Comparison of ENCODE assay signal across 8 mouse cellular contexts in genomic region chr5:110874711-110875110, GRCm38 (mm10). TPM values are rescaled to one million over a fixed set of nuclear protein-coding genes. Genes with fewer than 3 reads are reported as not detected.
DNase-seq lines count a peak whose midpoint lies in the region; ATAC-seq and TF ChIP-seq lines count a peak whose summit lies in the region.

No protein-coding gene starts in this region.

- TF ChIP-seq EP300 in lung, postnatal 0 days (IDR thresholded peaks at IDR 0.05), result no peak

- peaks cover 24% of the 10 kb centered on the region for H3K36me3 ChIP-seq in lung, embryonic 14.5 days (ENCODE audit: insufficient read depth)
- no peaks in the 10 kb centered on the region for H3K36me3 ChIP-seq in lung, postnatal 0 days (ENCODE audit: insufficient read depth, low read length)
- H3K36me3 ChIP-seq in embryonic facial prominence, embryonic 10.5 days (replicated peaks), result peaks cover 62% of the 10 kb centered on the region
- H3K36me3 ChIP-seq in thymus, adult 2 months (ENCODE audit: control insufficient read depth, insufficient read depth, low read length), result no peaks in the 10 kb centered on the region

- H3K9ac ChIP-seq in lung, embryonic 14.5 days, result no peak overlapping the region
- H3K9ac ChIP-seq in lung, postnatal 0 days (replicated peaks; ENCODE audit: low read depth), result no peak overlapping the region

- intact Hi-C loops in gastrocnemius, postnatal 14 days (cut with DNase I; ENCODE audit: low total_unique reads), result no loop called here

- no peaks in the 10 kb centered on the region for H3K9me3 ChIP-seq in lung, embryonic 14.5 days (ENCODE audit: low read depth, low read length)
- no peaks in the 10 kb centered on the region for H3K9me3 ChIP-seq in lung, postnatal 0 days (ENCODE audit: low read length)
- no peaks in the 10 kb centered on the region for H3K9me3 ChIP-seq in embryonic facial prominence, embryonic 10.5 days

- peak; percentile 24 for DNase-seq in gastrocnemius, postnatal 14 days
- DNase-seq in gastrocnemius, adult 8-10 months (ENCODE audit: low spot score in 2 of 2), result no peak
- DNase-seq in lung, embryonic 14.5 days, result peak; percentile 55
- no peak for DNase-seq in lung, postnatal 0 days (ENCODE audit: low spot score)
- peak; percentile 78 for DNase-seq in MN1 (ENCODE audit: low spot score)
- peak; percentile 33 for DNase-seq in embryonic facial prominence, embryonic 10.5 days (ENCODE audit: low spot score)
- DNase-seq in thymus, adult 2 months, result no peak

- no peak overlapping the region for H3K27ac ChIP-seq in lung, embryonic 14.5 days (ENCODE audit: low read depth)
- no peak overlapping the region for H3K27ac ChIP-seq in lung, postnatal 0 days (ENCODE audit: low read length)
- H3K27ac ChIP-seq in embryonic facial prominence, embryonic 10.5 days (replicated peaks), result no peak overlapping the region
- H3K27ac ChIP-seq in thymus, adult 2 months (ENCODE audit: control insufficient read depth, insufficient read depth, low read length), result no peak overlapping the region

- TF ChIP-seq CTCF in lung, embryonic 14.5 days (IDR thresholded peaks at IDR 0.05; ENCODE audit: low read depth), result no peak
- TF ChIP-seq CTCF in lung, postnatal 0 days (IDR thresholded peaks at IDR 0.05), result no peak
- TF ChIP-seq CTCF in thymus, adult 2 months (IDR thresholded peaks at IDR 0.05; ENCODE audit: borderline replicate concordance, control insufficient read depth, extremely low read depth, insufficient read depth, low read length, poor library complexity), result no peak

- H3K4me1 ChIP-seq in lung, embryonic 14.5 days (ENCODE audit: insufficient read depth), result no peaks in the 10 kb centered on the region
- no peaks in the 10 kb centered on the region; the same call in 1 of the 2 replicates for H3K4me1 ChIP-seq in lung, postnatal 0 days (ENCODE audit: insufficient read depth, low read depth, low read length)
- peaks cover 14% of the 10 kb centered on the region for H3K4me1 ChIP-seq in embryonic facial prominence, embryonic 10.5 days
- H3K4me1 ChIP-seq in thymus, adult 2 months (replicated peaks; ENCODE audit: control insufficient read depth, insufficient read depth, low read length), result peaks cover 3% of the 10 kb centered on the region

- no peak for TF ChIP-seq POLR2A in thymus, adult 2 months (IDR thresholded peaks at IDR 0.05; ENCODE audit: control insufficient read depth, extremely low read depth, insufficient read depth, low read length, poor library complexity)

- no peak overlapping the region for H3K4me2 ChIP-seq in lung, embryonic 14.5 days
- no peak overlapping the region for H3K4me2 ChIP-seq in lung, postnatal 0 days (replicated peaks; ENCODE audit: low read depth, low read length)

- no peak for ATAC-seq in lung, embryonic 14.5 days (ENCODE audit: insufficient read depth)
- no peak for ATAC-seq in lung, postnatal 0 days
- ATAC-seq in erythroid progenitor cell, adult 5-6 weeks (replicated peaks; ENCODE audit: low FRiP score, poor library complexity, severe bottlenecking), result no peak

- no peak overlapping the region for H3K4me3 ChIP-seq in lung, embryonic 14.5 days (ENCODE audit: low read depth, low read length)
- H3K4me3 ChIP-seq in lung, postnatal 0 days (ENCODE audit: low read depth, low read length), result no peak overlapping the region
- H3K4me3 ChIP-seq in embryonic facial prominence, embryonic 10.5 days, result no peak overlapping the region
- no peak overlapping the region for H3K4me3 ChIP-seq in thymus, adult 2 months (ENCODE audit: control insufficient read depth, insufficient read depth, low read length)

- H3K27me3 ChIP-seq in lung, embryonic 14.5 days (ENCODE audit: insufficient read depth, low read length), result no peaks in the 10 kb centered on the region
- H3K27me3 ChIP-seq in lung, postnatal 0 days (replicated peaks; ENCODE audit: insufficient read depth, low read length), result no peaks in the 10 kb centered on the region
- no peaks in the 10 kb centered on the region for H3K27me3 ChIP-seq in embryonic facial prominence, embryonic 10.5 days (replicated peaks; ENCODE audit: low read depth, poor library complexity, severe bottlenecking)
- H3K27me3 ChIP-seq in thymus, adult 2 months (ENCODE audit: control insufficient read depth, insufficient read depth, low read length), result no peaks in the 10 kb centered on the region

RNA-seq across cellular contexts. Expression of gene Ttc28, which starts 4.9 kb away (rescaled TPM):
- total RNA-seq in gastrocnemius, postnatal 14 days (2021), result 10 to 100 TPM; 17.9 to 18.4 TPM
- total RNA-seq in gastrocnemius, adult 8-10 months (2022), result 10 to 100 TPM; 14.9 to 18.9 (median 15.9) TPM
- 15.2 and 15.3 TPM in 2 replicates for polyA plus RNA-seq in lung, embryonic 14.5 days (2014; fragmentation: Nextera tagmentation; extraction: Ambion mirVana)
- 5.4 and 6.8 TPM in 2 replicates for polyA plus RNA-seq in lung, postnatal 0 days (2015; fragmentation: Nextera tagmentation; extraction: Ambion mirVana)
- 12.8 and 13.3 TPM in 2 replicates for polyA plus RNA-seq in embryonic facial prominence, embryonic 10.5 days (2016; fragmentation: Nextera tagmentation; extraction: Ambion mirVana)
- polyA plus RNA-seq in thymus, adult 2 months (2012; rRNA removed), result 4.8 and 5.8 TPM in 2 replicates
- 4.2 and 5.4 TPM in 2 replicates for total RNA-seq in erythroid progenitor cell, adult 5-6 weeks (2015; ENCODE audit: low replicate concordance)
- 3.9 and 6.8 TPM in 2 replicates for total RNA-seq in erythroid progenitor cell, adult 5-6 weeks (2017; ENCODE audit: low replicate concordance)

RNA-seq across cellular contexts. Expression of gene Chek2, which starts 34.9 kb away (rescaled TPM):
- 1 to 10 TPM; 2.1 to 2.4 TPM for total RNA-seq in gastrocnemius, postnatal 14 days (2021)
- total RNA-seq in gastrocnemius, adult 8-10 months (2022), result 1 to 10 TPM in 1 of 4 experiments, under 1 TPM in 3; 0.46 to 1.1 (median 0.68) TPM
- polyA plus RNA-seq in lung, embryonic 14.5 days (2014; fragmentation: Nextera tagmentation; extraction: Ambion mirVana), result 32.0 and 33.8 TPM in 2 replicates
- polyA plus RNA-seq in lung, postnatal 0 days (2015; fragmentation: Nextera tagmentation; extraction: Ambion mirVana), result 5.7 and 7.9 TPM in 2 replicates
- 40.4 and 44.0 TPM in 2 replicates for polyA plus RNA-seq in embryonic facial prominence, embryonic 10.5 days (2016; fragmentation: Nextera tagmentation; extraction: Ambion mirVana)
- polyA plus RNA-seq in thymus, adult 2 months (2012; rRNA removed), result 16.1 and 16.3 TPM in 2 replicates
- total RNA-seq in erythroid progenitor cell, adult 5-6 weeks (2015; ENCODE audit: low replicate concordance), result 55.9 and 67.5 TPM in 2 replicates
- 93.8 and 111 TPM in 2 replicates for total RNA-seq in erythroid progenitor cell, adult 5-6 weeks (2017; ENCODE audit: low replicate concordance)

RNA-seq across cellular contexts. Expression of gene Hscb, which starts 35.1 kb away (rescaled TPM):
- 10 to 100 TPM; 10.1 to 10.5 TPM for total RNA-seq in gastrocnemius, postnatal 14 days (2021)
- 10 to 100 TPM; 12.9 to 18.1 (median 16.1) TPM for total RNA-seq in gastrocnemius, adult 8-10 months (2022)
- polyA plus RNA-seq in lung, embryonic 14.5 days (2014; fragmentation: Nextera tagmentation; extraction: Ambion mirVana), result 25.6 and 28.1 TPM in 2 replicates
- polyA plus RNA-seq in lung, postnatal 0 days (2015; fragmentation: Nextera tagmentation; extraction: Ambion mirVana), result 30.2 and 32.0 TPM in 2 replicates
- polyA plus RNA-seq in embryonic facial prominence, embryonic 10.5 days (2016; fragmentation: Nextera tagmentation; extraction: Ambion mirVana), result 27.2 and 32.3 TPM in 2 replicates
- polyA plus RNA-seq in thymus, adult 2 months (2012; rRNA removed), result 20.6 and 23.1 TPM in 2 replicates
- 26.4 and 63.1 TPM in 2 replicates for total RNA-seq in erythroid progenitor cell, adult 5-6 weeks (2015; ENCODE audit: low replicate concordance)
- 38.1 and 50.4 TPM in 2 replicates for total RNA-seq in erythroid progenitor cell, adult 5-6 weeks (2017; ENCODE audit: low replicate concordance)

Comparison
In these comparisons a context has a peak if more than half of its experiments do, and no peak if none do; other contexts are left out.
1. DNase-seq: peak in gastrocnemius, postnatal 14 days (single experiment), lung, embryonic 14.5 days (single experiment), MN1 (single experiment) and embryonic facial prominence, embryonic 10.5 days (single experiment); none in gastrocnemius, adult 8-10 months (0 of 2), lung, postnatal 0 days (single experiment) and thymus, adult 2 months (single experiment).